Mouse (Mus musculus) kidney, embryonic 14.5 days (tissue): Measurements from ENCODE around the gene Dpp10. TPM values are rescaled to one million over a fixed set of nuclear protein-coding genes. Genes with fewer than 3 reads are reported as not detected.

Experiments
- ATAC-seq: fragments of 200-750 bp; cut with Nextera tagmentation; 2 replicates; pipeline ENCODE4 v1.8.0; 2017; ENCODE audit warnings: moderate number of reproducible peaks, mild to moderate bottlenecking, moderate TSS enrichment, moderate library complexity; ENCODE audit not compliant: low FRiP score, low TSS enrichment
- H3K27ac ChIP-seq: fragments of 300-500 bp; sonication (generic); 2 replicates; pipeline ENCODE4 v1.5.1; 2014; ENCODE audit warnings: low read depth, mild to moderate bottlenecking, low read length, moderate library complexity, mixed read lengths
- H3K27me3 ChIP-seq: fragments of 300-500 bp; sonication (generic); 2 replicates; pipeline ENCODE4 v1.6.1; 2014; ENCODE audit warnings: mild to moderate bottlenecking, low read length; ENCODE audit not compliant: control insufficient read depth, insufficient read depth
- H3K36me3 ChIP-seq: fragments of 300-500 bp; sonication (generic); 2 replicates; pipeline ENCODE4 v1.6.1; 2014; ENCODE audit warnings: low read length, mixed read lengths; ENCODE audit not compliant: control insufficient read depth, insufficient read depth
- H3K4me1 ChIP-seq: fragments of 300-500 bp; sonication (generic); 2 replicates; pipeline ENCODE4 v1.6.1; 2014; ENCODE audit warnings: low read length, mixed read lengths; ENCODE audit not compliant: control insufficient read depth, insufficient read depth
- H3K4me2 ChIP-seq: fragments of 300-500 bp; sonication (generic); replicated peaks from 2 replicates; pipeline ENCODE4 v1.6.1; 2014; ENCODE audit warnings: low read depth, mild to moderate bottlenecking, low read length
- H3K4me3 ChIP-seq: fragments of 300-500 bp; sonication (generic); 2 replicates; pipeline ENCODE4 v1.5.1; 2014; ENCODE audit warnings: mild to moderate bottlenecking, low read length
- H3K9ac ChIP-seq: fragments of 300-500 bp; sonication (generic); 2 replicates; pipeline ENCODE4 v1.6.1; 2014; ENCODE audit warnings: low read depth, mild to moderate bottlenecking, low read length, moderate library complexity
- H3K9me3 ChIP-seq: fragments of 300-500 bp; sonication (generic); 2 replicates; pipeline ENCODE4 v1.6.1; 2016; ENCODE audit warnings: low read length; ENCODE audit not compliant: control insufficient read depth
- WGBS: fragments of 180-500 bp; shearing (Covaris S2); extraction: QIAGEN DNeasy Blood & Tissue Kit; methylation state at CpG from one replicate; pipeline ENCODE4 v1.1.7; 2014; 5-methylcytosine and 5-hydroxymethylcytosine counted together
- polyA plus RNA-seq: library from polyadenylated mRNA; unstranded; fragments of >200 nt; fragmentation: Nextera tagmentation; extraction: Ambion mirVana; gene quantifications from 2 replicates; pipeline ENCODE4 v1.2.1, GENCODE M21; 2014

Gene Dpp10
- polyA plus RNA-seq, 1 experiment from 2014 or later = 1.0 TPM

DNA sequence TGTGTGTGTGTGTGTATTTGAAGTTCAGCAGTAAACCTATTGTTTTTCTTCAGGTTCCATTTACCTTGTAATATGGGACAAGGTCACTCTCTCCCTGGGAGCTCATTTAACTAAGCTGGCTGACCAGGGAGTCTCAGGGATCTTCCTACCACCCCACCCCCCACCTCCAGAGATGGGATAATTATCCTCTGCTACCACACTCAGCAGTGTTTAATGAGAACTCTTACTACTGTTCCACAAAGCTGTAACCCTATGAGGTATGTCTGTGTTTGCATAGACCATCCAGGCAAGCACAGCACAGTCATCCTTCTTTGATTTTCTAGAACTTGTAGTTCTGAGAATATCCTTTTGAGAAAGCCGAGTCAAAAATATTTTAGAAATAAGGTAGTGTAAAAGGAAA is 471.6 kb downstream of the Dpp10 start:
- Histone ChIP-seq H3K4me2 (no peak overlapping the region), H3K9ac (no peak overlapping the region), H3K27me3 (no peaks in the 10 kb centered on the region), H3K27ac (no peak overlapping the region), H3K4me1 (no peaks in the 10 kb centered on the region), H3K4me3 (no peak overlapping the region), H3K36me3 (no peaks in the 10 kb centered on the region), H3K9me3 (no peaks in the 10 kb centered on the region)
- ATAC-seq = peak; percentile 75; the same call in 1 of the 2 replicates
- 65% methylated on average over 1 of the region's 1 CpGs for WGBS

- no peaks in the 10 kb centered on the region for H3K27me3 ChIP-seq
- H3K9ac ChIP-seq = no peak overlapping the region
- no peaks in the 10 kb centered on the region for H3K36me3 ChIP-seq
- H3K4me2 ChIP-seq = no peak overlapping the region
- ATAC-seq = no peak
- no peaks in the 10 kb centered on the region for H3K4me1 ChIP-seq
- H3K4me3 ChIP-seq = no peak overlapping the region
- no peak overlapping the region for H3K27ac ChIP-seq
- no peaks in the 10 kb centered on the region for H3K9me3 ChIP-seq
- WGBS = 63% methylated on average over 1 of the region's 1 CpGs
These were observed 502.9 kb downstream of the Dpp10 start for GRCm38 (mm10) chr1:123542496-123542895.

DNA sequence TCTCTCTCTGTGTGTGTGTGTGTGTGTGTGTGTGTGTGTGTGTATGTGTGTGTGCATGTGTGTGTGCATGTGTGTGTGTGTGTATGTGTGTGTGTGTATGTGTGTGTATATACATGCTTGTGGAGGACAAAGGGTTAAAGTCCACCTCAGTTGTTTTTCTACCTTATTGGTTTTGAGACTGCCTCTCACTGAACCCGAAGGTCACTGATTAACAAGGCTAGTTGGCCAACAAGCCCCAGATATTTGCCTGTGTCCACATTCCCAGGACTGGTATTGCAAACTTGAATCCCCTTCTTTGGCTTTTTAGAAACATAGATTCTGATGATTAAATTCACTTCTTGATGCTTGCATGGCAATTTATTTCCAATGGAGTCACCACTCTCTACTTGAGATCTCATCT is 577.6 kb downstream of the Dpp10 start:
- Histone ChIP-seq H3K9ac (no peak overlapping the region), H3K4me2 (no peak overlapping the region), H3K4me1 (no peaks in the 10 kb centered on the region), H3K27me3 (no peaks in the 10 kb centered on the region), H3K36me3 (no peaks in the 10 kb centered on the region), H3K9me3 (no peaks in the 10 kb centered on the region), H3K4me3 (no peak overlapping the region), H3K27ac (no peak overlapping the region)
- ATAC-seq = no peak
- 58% methylated on average over 1 of the region's 1 CpGs for WGBS

- no peaks in the 10 kb centered on the region for H3K27me3 ChIP-seq
- WGBS = 58% methylated on average over 1 of the region's 1 CpGs
- no peak for ATAC-seq
These were observed 631.2 kb downstream of the Dpp10 start for GRCm38 (mm10) chr1:123414163-123414562.

DNA sequence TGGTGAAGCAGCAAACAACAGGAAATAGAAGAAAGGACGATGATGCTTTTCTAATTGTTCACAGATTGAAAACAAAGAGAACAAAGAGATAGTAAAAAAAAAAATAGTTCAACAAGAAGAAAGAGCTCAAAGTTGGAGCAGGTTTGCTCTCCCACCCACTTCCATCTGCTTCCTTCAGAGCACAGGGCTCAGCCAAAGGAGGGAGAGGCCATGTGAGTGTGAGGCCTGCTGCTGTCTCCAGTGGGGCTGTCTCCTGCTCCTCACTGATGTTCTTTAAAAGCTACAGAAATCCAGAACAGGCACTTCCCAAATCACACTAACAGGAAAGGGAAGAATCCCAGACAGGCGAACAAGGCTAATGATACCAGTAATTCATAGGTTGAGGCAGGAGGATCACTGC is 694.1 kb downstream of the Dpp10 start:
- WGBS = 63% methylated on average over 2 of the region's 2 CpGs
- Histone ChIP-seq H3K4me1 (no peaks in the 10 kb centered on the region), H3K27ac (no peak overlapping the region), H3K4me3 (no peak overlapping the region), H3K9me3 (no peaks in the 10 kb centered on the region), H3K27me3 (no peaks in the 10 kb centered on the region), H3K36me3 (no peaks in the 10 kb centered on the region), H3K9ac (no peak overlapping the region), H3K4me2 (no peak overlapping the region)
- no peak for ATAC-seq

More at GRCm38 (mm10) chr1:123414163-123414562, 631.2 kb downstream of the Dpp10 start:
- no peak overlapping the region for H3K4me3 ChIP-seq
- no peaks in the 10 kb centered on the region for H3K4me1 ChIP-seq
- H3K9me3 ChIP-seq = no peaks in the 10 kb centered on the region
- no peak overlapping the region for H3K9ac ChIP-seq
- H3K27ac ChIP-seq = no peak overlapping the region
- no peak overlapping the region for H3K4me2 ChIP-seq
- H3K36me3 ChIP-seq = no peaks in the 10 kb centered on the region

DNA sequence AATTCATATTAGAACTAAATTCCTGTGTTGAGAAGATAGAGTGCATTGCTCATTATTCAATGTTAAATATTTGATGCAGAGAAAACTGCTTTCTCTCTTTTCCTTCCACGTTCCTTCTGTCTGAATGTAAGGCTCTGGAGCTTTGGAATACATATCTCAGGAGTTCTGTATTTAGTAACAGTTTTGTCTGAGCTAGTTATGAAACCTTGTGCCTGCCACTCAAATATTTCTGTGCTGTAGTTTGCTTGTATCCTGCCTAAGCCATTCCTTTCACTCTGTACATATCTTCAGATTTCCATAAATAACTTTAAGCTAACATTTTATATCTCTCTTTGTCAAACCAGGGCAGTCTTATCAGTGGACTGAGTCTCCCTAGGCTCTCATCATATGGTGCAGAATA is 707.5 kb downstream of the Dpp10 start:
- no peak for ATAC-seq
- WGBS = 86% methylated on average over 1 of the region's 1 CpGs
- Histone ChIP-seq H3K4me1 (no peaks in the 10 kb centered on the region), H3K36me3 (no peaks in the 10 kb centered on the region), H3K9ac (no peak overlapping the region), H3K9me3 (no peaks in the 10 kb centered on the region), H3K27me3 (no peaks in the 10 kb centered on the region), H3K4me2 (no peak overlapping the region), H3K4me3 (no peak overlapping the region), H3K27ac (no peak overlapping the region)

DNA sequence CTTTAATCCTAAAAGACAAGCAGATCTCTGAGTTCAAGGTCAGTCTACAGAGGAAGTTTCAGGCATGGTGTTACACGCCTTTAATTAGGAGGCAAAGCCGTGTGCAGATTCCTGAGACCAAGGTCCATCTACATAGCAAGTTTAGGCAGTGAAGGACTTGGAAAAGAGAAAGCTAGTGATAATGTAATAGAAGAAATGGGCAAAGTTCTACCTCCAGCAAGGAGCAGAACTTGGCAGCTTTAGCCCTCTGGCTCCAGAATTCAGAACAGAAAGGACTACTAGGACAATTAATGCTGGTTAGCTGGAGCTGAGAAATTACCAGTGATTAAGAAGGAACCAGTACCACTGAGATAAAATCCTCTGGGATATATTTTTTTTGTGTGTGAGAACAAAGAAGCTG is 728.5 kb downstream of the Dpp10 start:
- Histone ChIP-seq H3K9ac (no peak overlapping the region), H3K27ac (no peak overlapping the region), H3K4me3 (no peak overlapping the region), H3K36me3 (no peaks in the 10 kb centered on the region), H3K27me3 (no peaks in the 10 kb centered on the region), H3K4me1 (no peaks in the 10 kb centered on the region), H3K4me2 (no peak overlapping the region), H3K9me3 (no peaks in the 10 kb centered on the region)
- ATAC-seq = no peak
- 83% methylated on average over 2 of the region's 2 CpGs for WGBS
